Mouse (Mus musculus) thymus, postnatal 14 days (tissue): ENCODE data around the gene March6.

ENCODE experiments used
- DNase-seq: peaks from one replicate; pipeline ENCODE4 v3.0.0; 2021

The March6 gene

DNA sequence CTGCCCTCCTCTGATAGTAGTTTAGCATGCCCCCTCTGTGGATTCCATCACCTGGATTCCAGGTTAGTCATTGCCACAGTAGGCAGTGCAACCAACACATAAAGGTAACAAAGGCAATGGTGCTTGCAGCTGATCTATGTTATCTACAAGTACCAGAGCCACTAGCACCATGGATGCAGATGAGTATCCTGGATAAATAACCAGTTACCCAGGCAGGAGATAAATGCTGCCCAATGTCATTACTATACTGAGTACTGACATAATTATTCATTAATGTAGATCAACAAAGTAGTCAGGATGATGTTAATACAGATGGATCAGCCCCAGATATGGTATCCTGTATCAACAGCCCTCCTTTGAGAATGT, 19.5 kb downstream of the March6 start:
- DNase-seq, result no peak

DNA sequence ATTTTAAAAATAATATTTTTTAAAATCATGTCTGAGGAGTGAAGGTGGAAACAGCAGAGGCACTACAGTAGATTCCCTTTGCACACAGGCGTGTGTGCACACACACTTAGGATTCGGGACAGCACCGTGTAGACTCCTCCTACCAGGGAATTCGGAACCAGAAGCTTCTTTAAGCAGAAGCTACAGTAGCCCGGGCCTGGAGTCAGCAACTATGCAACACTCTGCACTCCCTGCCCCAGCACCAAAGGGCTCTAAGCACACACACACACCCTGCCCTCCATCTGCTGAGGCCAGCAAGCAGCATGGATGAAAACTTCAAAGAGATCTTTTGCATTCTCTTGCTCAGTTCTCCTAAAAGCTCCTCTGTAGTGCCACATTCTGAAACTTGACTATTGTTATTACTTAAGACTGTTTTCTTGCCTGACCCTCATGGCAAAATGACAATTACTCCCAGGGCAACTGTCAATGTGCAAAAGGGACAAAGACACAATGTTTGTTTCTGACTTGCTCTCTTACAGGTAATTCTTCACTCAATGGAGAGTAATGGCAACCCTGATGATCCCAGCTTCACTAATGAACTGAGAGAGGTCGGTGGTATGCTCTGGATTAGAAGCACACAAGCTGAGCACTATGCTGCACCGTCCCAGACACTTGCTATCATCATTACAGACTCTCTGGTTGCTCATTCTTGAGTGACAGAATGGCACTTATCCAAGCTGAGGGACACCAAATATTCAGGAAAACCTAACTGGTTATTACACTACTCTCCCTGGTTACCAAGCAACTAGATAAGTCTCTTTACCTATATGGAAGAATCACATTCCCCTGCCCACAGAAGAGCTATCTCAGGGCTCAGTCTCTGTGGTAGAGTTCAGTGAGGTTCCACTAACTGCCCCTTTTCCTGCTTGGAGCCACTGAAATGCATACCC, 20.1 kb downstream of the March6 start:
- DNase-seq, result no peak

- no peak for DNase-seq
Measured at GRCm38 (mm10) chr15:31505082-31505481, 25.8 kb downstream of the March6 start.

GRCm38 (mm10) chr15:31503447-31503846, 27.4 kb downstream of the March6 start:
- DNase-seq, result no peak

DNA sequence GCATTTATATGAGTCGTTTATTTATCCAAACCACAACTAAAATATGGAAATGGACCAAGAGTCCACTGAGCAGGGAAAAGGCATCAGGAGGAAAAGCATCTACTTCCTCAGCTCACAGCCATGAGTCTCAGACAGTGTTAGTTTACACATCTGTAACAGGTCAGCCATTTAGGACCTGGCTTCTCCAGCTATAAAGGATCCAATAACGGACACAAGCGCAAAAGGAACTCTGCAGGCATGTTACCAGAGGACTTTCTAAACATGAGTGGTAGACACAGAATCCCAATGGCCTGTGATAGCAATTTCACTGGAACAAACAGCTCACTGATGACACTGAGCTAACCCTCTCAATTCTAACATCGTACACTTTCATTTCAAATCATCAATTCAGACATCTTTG, 27.9 kb downstream of the March6 start:
- DNase-seq, result no peak

- no peak for DNase-seq
Measured at GRCm38 (mm10) chr15:31502313-31502712, 28.5 kb downstream of the March6 start.

DNA sequence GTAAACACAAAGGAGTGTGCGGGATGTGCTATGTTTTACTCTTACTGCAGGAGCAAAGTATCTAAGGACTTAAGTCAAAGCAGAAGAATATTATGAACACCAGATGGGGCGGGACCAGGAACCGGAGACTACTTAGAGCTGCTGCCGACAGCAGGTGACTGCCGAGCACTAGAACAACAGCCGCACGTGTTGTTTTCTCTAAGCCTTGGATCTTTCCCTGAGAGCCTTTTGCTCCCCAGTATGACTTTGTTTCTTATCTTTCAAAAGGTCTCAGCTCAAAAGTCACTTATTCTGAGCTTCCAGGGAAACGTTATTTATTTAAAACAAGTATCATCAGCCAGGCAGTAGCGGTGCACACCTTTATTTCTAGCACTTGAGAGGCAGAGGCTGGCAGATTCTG, 36.0 kb downstream of the March6 start:
- DNase-seq, result no peak

GRCm38 (mm10) chr15:31494310-31494709, 36.5 kb downstream of the March6 start:
- DNase-seq, result no peak

- no peak for DNase-seq
Measured at GRCm38 (mm10) chr15:31487407-31487806, 43.4 kb downstream of the March6 start.

DNA sequence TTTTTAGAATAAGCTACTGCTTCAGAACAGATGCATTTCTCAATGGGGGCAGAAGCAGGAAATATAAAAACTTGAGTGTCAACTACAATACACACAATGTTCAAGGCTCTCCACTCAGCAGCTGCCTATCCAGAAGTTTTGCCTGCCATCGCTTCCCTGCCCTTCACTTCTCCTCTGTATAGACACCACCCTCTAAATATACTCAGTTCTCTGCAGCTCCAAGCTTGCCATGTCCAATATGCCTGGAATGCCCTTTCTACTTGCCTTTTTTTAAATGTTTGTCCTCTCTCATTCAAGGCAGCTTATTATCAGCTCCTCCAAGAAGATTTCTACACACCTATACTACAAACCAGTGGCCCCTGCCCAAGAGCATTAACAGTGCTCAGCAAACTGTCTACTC, 54.2 kb downstream of the March6 start:
- no peak for DNase-seq

GRCm38 (mm10) chr15:31472645-31473574, 57.9 kb downstream of the March6 start:
- DNase-seq, result no peak

DNA sequence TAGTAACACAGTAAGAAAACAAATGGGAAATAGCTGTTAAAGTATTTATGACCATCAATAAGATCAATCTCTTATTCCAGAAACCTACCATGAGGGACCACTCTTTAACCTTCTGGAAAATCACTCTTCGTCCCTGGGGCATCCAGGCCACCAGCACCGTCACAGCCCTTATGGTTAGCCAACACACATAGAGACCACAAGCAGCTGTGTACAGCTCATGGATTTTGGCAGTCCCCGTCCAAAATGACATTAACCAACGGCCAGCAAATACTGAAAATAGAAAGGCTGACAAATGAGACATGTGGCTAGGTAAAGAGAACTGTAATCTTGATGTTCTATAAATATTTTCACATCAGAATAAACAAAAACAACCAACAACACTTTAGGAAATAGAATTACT, 59.3 kb downstream of the March6 start:
- no peak for DNase-seq

- DNase-seq, result no peak
Measured at GRCm38 (mm10) chr15:31469497-31469896, 61.4 kb downstream of the March6 start.

- DNase-seq, result no peak
Measured at GRCm38 (mm10) chr15:31468806-31469205, 62.0 kb downstream of the March6 start.

GRCm38 (mm10) chr15:31466749-31467148, 64.1 kb downstream of the March6 start:
- DNase-seq, result no peak

DNA sequence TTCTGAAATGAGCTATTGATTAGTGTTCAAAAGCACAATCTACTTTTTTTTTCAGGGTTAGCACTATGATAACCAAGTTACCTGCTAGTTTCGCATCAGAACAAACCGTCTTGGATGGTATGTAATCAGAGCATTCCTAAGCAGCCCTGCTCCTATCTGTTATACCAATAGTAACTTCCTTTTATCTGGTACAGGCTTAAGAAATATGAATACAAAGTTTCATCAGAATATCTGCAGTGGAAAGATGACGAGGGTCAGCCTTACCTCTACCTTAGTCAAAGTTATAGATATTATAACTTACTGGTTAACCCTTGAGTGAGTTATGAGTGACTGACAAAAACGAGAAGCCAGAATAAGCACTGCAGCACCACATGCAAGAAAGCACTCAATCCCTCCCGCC, 64.6 kb downstream of the March6 start:
- no peak for DNase-seq

DNA sequence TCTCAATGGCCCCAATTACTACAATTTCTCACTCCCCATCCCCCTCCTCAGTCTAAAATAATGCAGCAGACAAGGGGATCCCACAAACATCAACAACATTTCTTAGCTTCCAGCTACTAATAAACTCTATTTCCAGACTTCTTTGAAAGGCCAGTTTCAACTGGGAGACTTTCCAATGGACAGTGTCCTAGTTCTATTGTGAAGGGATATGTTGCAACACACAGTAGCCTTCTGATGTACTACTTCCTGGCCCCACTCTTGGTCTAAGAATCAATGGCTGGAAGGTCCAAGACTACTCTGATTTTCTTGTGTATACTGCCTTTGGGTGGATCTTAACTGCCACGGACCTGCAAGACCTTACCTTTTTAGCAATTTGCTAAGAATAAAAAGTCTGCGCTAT, 65.0 kb downstream of the March6 start:
- no peak for DNase-seq

DNA sequence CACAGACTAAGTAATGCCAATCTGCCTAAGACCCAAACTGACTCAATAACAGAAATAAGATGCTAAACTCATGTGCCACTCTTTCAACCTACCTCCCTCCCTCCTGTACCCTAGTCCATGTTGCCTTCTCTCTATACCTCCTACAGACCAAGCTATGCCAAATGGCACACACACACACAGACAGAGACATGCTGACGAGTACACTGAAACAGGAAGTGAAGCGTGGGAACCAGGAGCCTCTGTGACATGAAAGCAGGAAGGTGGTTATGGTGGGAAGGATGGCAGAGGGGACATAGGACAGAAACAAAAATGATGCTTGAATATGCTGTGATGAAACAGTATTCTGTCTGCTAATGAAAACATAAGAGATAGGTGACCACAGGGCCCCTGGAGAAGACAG, 70.3 kb downstream of the March6 start:
- peak; percentile 39 for DNase-seq

DNA sequence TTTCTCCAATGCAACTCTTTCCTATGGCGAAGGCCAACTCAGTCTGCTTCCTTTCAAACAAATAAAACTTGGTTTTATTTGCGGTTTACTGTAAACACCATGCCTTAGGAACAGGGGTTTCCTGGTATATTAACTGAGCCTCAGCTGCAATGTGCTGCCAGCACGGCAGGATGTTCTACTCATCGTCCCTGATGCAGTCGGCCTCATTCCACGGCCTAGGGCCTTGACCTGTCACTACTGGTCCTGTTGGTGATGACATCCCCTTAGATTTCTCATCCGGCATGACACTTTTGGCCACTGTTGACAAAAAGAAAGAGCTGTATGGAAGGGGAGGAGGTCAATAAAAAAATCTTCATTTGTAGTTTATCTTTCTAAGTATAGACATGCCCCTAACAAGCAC, 72.8 kb downstream of the March6 start:
- no peak for DNase-seq

- DNase-seq, result no peak
Measured at GRCm38 (mm10) chr15:31456381-31456780, 74.5 kb downstream of the March6 start.

DNA sequence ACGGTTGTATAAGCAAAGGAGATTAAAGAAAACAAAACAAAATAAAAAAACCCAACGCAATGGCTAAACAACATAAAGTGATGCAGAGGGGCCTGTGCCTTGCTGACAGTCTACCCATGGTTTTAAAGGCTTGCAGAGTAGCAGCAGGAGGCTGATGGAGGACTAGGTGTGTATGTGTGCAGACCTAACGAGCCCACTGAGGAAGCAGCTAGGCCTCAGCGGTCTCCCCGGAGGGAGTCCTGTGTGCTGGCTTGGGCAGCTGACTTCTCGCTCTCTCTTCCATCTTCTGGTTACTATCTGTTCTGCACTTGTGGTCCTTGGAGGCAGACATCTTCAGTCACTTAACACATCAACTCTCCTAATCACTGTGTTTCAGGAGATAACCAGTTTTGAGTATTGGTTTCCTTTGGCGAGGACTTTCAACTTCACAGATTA, 76.0 kb downstream of the March6 start:
- no peak for DNase-seq

GRCm38 (mm10) chr15:31454096-31454860, 76.6 kb downstream of the March6 start:
- DNase-seq, result no peak
